Mouse (Mus musculus) liver, adult 2 months (tissue): ENCODE results near the gene Tmem214.

Experiments used
- CTCF ChIP-seq: fragments of 200-500 bp; IDR thresholded peaks from 2 replicates; pipeline ENCODE4 v1.5.1; 2011; ENCODE audit warnings: low read depth, low read length, control low read depth
- POLR2A ChIP-seq: fragments of 200-500 bp; IDR thresholded peaks from 2 replicates; pipeline ENCODE4 v1.6.1; 2011; ENCODE audit warnings: low read length, control low read depth; ENCODE audit not compliant: insufficient read depth; ENCODE audit errors: extremely low read depth

DNA sequence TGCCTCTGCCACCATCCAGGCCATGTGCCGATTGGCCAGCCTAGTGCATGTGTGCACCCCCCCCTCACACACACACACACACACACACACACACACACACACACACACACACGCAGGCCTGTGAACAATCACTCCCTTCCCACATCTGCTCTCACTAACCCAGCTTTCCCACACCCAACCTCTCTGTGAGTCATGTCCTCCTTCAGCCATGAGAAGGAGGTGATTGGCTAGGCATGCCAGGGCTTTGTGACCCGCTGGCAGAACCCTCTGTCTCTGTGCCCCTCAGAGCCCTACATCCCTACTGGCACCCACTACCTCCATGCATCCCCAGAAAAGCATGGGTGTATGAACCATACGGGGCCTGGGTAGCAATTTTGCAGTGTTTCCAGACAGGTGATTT is 14.3 kb upstream of the Tmem214 start:
- TF ChIP-seq CTCF = no peak
- no peak for TF ChIP-seq POLR2A
